Mouse (Mus musculus) thymus, adult 2 months (tissue): Measurements from ENCODE around the gene Mecom.

Experiments used
- CTCF ChIP-seq: fragments of 200-500 bp; IDR thresholded peaks from 2 replicates; pipeline ENCODE4 v1.5.1; 2012; ENCODE audit warnings: mild to moderate bottlenecking, control low read depth, low read length, moderate library complexity, borderline replicate concordance; ENCODE audit not compliant: control insufficient read depth, poor library complexity, insufficient read depth; ENCODE audit errors: extremely low read depth
- POLR2A ChIP-seq: fragments of 200-500 bp; IDR thresholded peaks from 2 replicates; pipeline ENCODE4 v1.6.1; 2012; ENCODE audit warnings: mild to moderate bottlenecking, low read length, control low read depth, moderate library complexity; ENCODE audit not compliant: control insufficient read depth, poor library complexity, insufficient read depth; ENCODE audit errors: extremely low read depth

DNA sequence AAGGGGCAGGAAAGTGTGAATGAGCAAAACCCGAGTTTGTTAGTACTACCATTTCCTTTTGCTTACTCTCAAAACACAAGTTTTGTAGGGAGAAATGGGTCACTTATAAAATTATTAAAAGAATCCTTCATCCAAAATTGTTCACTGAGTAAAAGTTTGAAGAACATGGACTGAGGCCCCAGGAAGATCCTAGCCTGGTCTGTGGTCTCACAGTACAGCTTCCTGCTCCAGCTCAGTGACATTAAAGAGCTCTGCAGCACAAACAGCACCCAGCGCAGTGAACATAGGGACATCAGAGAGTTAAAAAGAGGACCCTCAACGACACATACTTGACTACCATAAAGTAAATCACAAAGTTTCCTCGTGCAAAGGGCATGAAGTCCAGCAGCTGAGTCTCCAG, 59.0 kb downstream of the Mecom start:
- TF ChIP-seq CTCF (no peak), POLR2A (no peak)
